Mouse (Mus musculus) ovary, postnatal 14 days (tissue): ENCODE measurements around the gene Gnb1l.

ENCODE experiments used
- DNase-seq: peaks from one replicate; pipeline ENCODE4 v3.0.0; 2022; ENCODE audit warnings: low spot score

Gene Gnb1l

DNA sequence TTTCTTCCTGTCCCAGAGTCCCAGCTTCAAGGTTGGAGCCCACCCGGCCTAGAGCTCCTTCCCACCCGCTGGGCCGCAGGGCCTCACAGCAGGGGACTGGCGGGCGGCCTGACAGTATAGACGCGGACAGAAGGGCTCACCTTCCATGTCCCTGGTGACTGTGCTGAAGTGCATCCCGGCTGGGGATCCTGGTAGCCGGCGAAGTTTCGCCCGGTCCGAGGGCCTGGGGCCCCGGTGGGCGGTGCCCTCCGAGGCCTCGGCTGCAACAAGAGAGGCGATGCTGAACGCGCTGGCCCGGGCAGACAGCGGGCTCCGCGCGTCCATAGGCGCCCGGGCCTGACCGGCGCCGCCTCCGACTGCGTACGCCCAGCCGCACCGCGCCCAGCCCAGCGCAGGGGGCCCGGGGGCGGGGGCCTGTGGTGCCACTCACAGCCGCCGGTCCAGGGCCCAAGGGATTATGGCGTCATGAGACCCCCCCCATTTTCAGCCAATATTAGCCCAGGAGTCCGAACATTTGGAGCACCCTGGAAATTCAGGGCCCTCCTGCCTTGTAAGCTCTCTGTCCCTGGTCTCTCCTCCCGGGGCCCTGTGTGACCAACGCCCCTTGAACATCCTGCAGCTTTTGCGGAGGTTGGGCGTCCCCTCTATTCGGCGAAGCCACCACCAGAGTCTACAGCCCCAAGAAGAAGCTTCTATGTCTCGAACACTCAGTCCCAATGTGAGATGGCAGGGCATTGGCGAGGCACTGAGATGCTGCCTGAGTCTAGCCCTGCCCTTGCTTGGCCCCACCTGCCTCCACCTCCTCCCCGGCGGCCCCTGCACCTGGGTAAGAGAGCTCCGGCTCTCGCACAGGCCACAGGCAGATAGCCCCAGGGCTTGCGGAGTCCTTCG is 89.6 kb downstream of the Gnb1l start:
- DNase-seq, result no peak

DNA sequence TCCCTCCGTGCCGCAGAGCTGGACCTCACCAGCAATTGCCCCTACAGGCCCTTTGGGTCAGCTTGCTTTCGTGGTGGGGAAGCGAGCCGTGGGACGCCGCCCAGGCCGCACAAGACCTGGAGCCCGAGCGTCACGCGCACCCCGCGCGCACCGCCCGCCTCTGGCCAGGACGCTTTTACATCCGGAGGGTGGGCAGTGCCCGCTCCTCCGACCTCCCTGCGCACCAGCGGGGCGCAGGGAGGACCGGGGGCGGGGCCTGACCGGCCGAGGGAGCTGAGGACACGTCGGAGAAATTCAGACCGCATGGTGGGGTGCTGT is 90.2 kb downstream of the Gnb1l start:
- no peak for DNase-seq

DNA sequence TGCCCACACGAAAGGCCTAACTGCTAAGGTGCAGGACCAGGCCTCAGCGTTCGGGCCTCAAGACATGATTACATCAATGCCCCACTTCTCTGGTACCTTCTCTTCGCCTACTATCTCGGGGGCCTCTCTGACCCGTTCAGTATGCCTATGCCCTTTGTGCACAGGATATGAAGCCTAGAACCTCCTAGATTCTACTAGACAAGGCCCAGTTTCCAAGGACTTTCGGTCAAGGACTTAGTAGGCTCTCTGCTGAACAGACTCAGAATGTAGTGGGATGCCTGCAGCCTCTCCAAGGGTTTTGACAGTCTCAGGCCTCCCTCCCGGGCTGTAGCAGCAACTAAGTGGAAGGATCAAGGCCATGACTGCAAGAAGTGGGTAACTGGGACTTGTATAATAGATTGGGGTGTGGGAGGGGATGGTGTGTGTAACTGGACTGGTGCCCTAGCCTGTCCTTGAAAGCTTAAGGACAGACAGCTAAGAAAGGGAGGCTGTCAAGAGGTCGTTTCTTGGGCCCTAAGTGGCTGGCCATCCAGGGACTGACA is 90.6 kb downstream of the Gnb1l start:
- no peak for DNase-seq

DNA sequence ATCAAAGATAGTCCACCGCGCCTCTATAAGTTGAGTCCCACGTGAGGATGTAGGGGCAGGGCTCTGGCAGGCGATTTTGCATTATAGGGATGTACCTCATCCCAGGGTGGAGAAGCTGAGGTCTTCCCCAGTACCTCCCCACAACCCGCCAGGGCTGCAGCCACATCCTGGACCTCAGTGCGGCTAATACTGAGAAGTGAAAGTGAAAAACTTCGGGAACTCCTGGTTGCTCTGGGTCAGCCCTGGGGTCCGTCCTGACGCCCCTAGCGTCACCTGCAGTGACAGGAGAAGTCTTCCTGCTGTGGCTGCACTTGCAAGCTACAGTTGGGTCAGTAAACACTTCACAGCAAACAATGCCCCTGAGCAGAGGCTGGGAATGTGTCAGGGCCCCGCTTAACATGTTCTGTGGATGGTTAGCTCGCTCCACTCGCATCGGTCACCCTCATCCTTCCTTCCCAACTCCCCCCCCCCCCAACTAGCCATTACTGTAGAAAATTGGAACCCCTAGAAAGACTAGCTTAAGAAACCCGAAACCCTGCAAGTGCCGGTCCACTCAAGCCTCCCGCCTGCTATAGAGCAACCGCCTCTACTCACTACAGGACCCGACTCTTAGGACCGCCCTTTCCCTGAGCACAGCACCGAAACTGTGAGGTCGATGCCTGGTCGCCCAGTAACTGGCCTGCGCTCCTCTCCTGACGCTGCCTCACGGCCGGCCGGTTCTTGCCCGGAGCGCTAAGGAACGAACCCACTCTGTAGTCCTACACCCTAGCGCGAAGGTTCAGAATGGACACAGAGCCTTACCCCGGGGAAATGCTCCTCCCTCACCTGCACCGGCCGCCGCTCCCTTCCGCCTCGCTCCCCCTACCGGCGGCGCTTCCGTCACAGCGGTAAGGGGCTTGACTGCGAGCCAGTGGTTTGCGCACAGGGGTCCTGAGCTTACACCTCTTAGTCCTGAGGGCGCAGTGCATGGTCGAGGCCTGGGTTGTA is 91.6 kb downstream of the Gnb1l start, which contains the start of gene Tbx1:
Tbx1 (minus strand) TSS at position 868 of the 987 bp plus-strand sequence.
- DNase-seq, result no peak

- DNase-seq, result no peak
Measured at GRCm38 (mm10) chr16:18591047-18592018, 92.8 kb downstream of the Gnb1l start.

DNA sequence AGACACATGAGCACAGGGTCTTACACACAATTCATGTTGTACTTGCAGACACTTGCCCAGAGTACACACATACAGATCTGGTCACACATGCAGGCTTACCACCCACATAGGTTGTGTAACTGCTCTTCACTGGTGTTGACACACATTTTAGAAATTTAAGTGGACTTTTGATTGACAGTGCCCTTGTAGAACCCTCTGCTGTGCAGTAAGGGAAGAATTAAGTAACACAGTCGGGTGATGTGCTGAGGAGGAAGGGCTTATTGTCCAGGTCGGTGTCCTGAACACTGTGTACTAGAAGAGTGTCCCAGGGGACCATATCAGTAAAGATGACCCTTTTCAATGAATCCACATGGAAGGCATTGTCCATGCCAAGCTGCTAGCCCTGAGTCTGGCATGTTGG is 95.4 kb downstream of the Gnb1l start:
- DNase-seq, result no peak

DNA sequence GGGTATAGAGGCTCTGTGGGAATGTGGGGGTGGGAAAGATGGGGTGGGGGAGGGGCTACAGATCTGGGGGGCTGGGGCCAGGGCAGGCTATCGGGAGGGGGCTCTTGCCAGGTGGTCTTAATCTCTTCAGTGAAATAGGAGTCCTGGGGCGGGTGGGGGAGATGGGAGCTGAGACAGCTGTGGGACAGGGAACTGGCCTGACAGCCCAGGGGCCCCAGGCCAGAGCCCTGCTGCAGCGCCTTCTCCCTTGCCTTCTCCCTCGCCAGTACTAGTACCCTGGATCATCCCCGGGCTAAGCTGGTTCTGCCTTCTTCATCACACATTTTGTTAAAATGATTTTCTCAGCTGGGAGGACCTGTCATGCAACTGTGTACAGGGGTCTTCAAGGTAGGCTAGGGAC is 97.7 kb downstream of the Gnb1l start:
- DNase-seq, result no peak

DNA sequence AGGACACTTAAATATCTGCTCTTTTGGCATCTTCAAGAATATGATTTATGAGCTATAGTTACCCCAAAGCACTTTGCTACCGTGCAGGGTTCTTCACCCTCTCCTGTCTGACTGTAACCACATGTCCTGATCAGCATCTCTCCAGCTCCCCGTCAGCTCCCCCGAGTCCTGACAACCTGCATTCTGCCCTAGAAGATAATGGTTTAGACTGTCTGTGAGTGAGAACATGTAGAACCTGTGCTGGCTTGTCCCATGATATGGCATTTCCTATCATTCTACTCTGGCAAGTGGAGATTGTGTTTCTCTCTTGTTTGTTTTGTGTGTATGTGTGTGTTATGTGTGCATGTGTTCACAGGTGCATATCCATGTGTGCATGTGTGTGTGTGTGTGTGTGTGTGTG is 99.5 kb downstream of the Gnb1l start:
- DNase-seq, result no peak

GRCm38 (mm10) chr16:18601447-18601846 is 102.9 kb downstream of the Gnb1l start:
- DNase-seq, result no peak

- no peak for DNase-seq
Measured at GRCm38 (mm10) chr16:18604267-18604701, 105.8 kb downstream of the Gnb1l start.

DNA sequence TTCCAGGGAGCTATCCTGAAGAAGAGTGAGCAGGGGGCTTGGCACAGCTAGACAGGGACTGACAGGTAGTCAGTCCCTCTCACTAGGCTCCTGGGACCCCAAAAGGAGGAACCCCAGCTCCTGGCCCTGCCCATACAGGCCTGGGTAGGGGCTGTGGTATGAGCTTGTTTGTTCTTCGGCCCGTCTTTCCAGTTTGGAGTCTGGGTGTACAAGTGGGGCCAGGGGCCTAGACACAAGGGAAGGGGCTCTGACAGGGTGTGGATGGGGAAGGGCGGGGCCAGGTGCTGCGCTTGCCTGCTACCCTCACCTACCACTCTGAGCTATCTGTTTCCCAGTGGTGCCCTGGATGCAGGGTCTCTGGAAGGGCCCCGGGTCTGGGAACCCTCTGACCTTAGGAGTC is 107.2 kb downstream of the Gnb1l start:
- DNase-seq, result no peak

- no peak for DNase-seq
Measured at GRCm38 (mm10) chr16:18608226-18608625, 109.7 kb downstream of the Gnb1l start.

DNA sequence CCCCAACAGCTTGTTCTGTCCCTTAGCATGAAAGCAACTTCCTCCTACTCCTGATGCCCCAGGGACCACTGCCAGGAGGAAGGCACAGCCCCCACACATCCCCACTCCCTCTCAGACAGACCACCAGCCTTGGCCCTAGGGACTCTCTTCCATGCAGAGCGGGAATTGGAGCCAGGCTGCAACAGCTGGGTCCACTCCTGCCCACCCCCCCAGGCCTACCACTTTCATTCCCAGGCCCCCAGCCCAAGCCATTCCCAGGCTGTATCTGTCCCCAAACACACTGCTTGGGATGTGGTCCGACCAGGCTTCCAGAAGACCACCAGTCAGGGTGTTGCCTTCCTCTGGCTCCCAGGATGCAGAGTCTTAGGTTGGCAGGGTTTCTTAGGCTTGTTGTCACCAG is 110.6 kb downstream of the Gnb1l start:
- no peak for DNase-seq

DNA sequence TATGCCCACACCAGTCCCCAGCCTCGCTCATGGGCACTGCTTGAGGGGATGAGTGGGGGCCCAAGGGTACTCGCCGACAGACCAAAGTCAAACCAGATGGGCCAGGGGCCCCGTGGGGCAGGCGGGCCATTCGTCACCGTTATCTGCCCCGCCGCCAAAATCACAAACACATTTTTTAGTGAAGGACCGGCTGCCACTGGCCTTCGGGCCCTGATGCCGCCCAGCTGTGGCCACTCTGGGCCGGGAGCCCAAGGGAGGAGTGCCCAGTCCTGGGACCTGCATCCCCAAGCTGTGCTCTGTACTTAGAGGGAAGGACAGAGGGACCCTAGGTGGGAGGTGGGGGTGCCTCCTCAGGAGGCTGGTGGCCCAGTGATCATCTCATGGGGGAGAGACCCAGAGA is 113.2 kb downstream of the Gnb1l start:
- no peak for DNase-seq

- no peak for DNase-seq
Measured at GRCm38 (mm10) chr16:18613301-18613700, 114.8 kb downstream of the Gnb1l start.
